Mouse (Mus musculus): ENCODE measurements around the gene Lsp1.

DNA sequence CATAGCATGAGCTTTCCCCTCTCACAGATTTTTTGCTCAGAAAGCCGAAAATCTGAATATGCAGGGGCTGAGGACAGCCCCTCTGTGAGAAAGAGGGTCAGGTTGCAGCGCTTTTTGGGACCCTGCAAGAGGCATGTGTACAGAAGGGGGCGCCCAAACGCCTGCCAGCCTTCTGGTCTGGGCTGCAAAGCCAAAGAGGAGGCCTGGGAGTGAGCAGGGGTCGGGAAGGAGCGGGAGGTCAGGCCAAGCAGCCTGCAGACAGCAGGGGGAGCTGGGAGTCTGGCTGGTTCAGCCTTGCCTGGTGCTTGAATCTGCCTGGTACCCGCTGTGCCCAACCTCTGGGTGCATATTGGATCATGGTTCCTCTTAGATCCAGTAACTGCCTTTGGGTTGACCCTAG, 32.4 kb upstream of the Lsp1 start:
- TF ChIP-seq POLR2A (IDR thresholded peaks at IDR 0.05; ENCODE audit: control insufficient read depth, low read depth, low read length) (no peak), CTCF (IDR thresholded peaks at IDR 0.05; ENCODE audit: control insufficient read depth, insufficient read depth, insufficient replicate concordance, low read depth, low read length) (no peak)
